Mouse (Mus musculus) bone marrow macrophage, adult 2 months (primary cell): ENCODE measurements around the gene Mob3a.

Experiments
- CTCF ChIP-seq: IDR thresholded peaks from 2 replicates; pipeline ENCODE4 v1.5.1; 2012; ENCODE audit warnings: low read depth, mild to moderate bottlenecking, low read length, moderate library complexity
- POLR2A ChIP-seq: IDR thresholded peaks from 2 replicates; pipeline ENCODE4 v1.6.1; 2012; ENCODE audit warnings: mild to moderate bottlenecking, low read depth, low read length, borderline replicate concordance

DNA sequence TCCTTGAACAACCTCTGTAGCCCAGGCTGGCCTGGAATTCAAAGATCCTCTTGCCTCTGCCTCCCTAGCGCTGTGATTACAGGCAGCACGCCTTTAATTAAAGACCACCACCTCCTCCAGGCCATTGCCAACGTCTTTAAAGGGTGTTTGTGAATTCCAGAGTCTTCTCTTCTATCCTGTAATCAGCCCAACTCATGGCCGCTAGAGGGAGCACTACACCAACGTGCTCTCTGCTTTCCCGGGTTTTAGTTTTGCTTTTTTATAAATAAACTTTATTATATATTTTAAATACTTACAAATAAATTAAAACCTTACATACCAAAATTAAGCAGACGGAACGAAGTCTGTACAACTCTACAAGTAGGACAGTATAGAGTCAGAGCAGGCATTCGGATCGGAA lies 42.6 kb downstream of the Mob3a start:
- TF ChIP-seq POLR2A, result no peak
- peak; percentile 56 for TF ChIP-seq CTCF
